Mouse (Mus musculus) lung, adult 10 weeks (tissue): ENCODE measurements around the gene Taf8. TPM values are rescaled to one million over a fixed set of nuclear protein-coding genes. Genes with fewer than 3 reads are reported as not detected.

Experiments
- polyA plus RNA-seq: library from polyadenylated mRNA; stranded (reverse); fragments of 350-450 nt; fragmentation: Illumina TruSeq; extraction: RNeasy Lipid Tissue Mini Kit (QIAGEN cat#74804); gene quantifications from one replicate; pipeline ENCODE4 v1.2.3, GENCODE M21; 2014; ENCODE audit warnings: low read depth, low replicate concordance; ENCODE audit not compliant: insufficient read depth

The Taf8 gene
- 14.3 TPM for polyA plus RNA-seq

GRCm38 (mm10) chr17:47501946-47502706 lies at the start of gene Taf8:
Taf8 (minus strand) TSS chr17:47502292.

GRCm38 (mm10) chr17:47504941-47505346 lies 2.9 kb upstream of the Taf8 start, which contains the start of gene Ccnd3:
Ccnd3 (plus strand) TSS chr17:47505051.

DNA sequence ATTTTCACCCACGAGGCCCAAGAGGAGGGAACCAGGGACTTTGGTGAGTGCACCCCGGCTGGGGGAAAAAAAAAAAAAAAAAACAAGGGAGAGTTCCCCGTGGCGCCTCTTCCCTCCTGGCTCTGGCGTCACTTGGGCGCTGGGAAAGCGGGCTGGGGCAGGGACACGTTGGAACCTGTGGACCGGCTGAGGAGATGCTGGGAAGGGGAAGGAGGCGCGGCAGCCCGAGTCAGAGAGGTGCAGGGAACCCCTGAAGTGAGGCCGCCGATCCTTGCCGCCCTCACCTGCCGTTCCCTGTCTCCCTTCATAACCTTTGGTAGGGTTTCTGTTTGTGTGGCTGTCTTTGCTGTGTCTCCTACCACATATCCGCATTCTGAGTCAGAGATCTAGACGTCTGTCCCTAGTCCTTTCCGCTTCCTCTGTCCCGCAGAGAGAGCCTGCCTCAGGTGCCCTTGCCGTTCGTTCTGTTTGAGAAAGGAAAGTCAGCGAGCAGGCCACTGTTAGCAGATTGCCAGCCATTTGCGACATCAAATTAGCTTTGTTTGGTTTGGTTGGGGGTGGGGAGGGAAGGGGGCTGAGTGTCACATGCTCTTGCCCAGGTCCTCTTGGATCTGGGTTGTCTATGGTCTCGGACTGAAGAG lies 65.1 kb downstream of the Taf8 start, which contains the start of gene 1700001C19Rik:
1700001C19Rik (minus strand) TSS at position 470 of the 641 bp plus-strand sequence.

DNA sequence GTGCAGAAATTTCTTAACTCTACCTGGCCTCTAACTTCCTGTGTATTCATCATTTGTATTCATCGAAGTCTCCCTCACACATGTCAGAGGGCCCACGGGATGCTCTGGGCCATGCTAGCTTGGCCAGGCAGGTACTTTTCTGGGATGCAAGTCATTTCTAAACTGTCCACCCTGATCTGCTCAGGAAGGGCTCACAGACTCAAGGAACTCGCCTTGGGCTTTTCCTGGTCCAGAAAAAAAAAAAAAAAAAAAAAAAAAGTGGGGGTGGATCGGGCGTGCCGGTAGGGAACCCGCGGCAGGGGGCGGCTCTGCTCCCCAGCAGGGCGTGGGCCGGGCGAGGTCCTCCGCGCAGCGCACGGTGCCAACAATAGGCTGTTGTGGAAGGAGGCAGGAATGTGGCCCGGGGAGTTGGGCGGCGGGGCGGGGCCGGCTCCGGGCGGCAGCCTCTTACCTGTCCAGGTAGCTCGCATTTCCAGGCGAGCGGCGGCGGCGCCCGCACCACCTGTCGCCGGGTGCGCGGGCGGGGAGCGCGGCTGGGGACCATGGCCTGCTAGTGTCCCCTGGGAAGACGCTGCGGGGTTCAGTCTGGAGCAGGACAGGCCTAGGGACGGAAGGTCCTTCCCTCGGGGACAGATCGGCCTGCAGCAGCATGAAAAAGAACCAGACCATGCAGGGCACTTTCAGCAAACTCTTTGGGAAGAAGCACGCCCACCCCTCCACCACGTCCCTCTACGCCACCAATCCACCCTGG lies 65.8 kb downstream of the Taf8 start, which contains the start of gene AI661453:
AI661453 (plus strand) TSS at position 460 of the 751 bp plus-strand sequence.

Other genes starting within 250 kb of the Taf8 start
- gene Mrps10, start 133.4 kb downstream of the Taf8 start, polyA plus RNA-seq: 32.4 TPM
- gene Guca1b, start 116.9 kb downstream of the Taf8 start, polyA plus RNA-seq: 0.41 TPM
- 1.5 TPM for gene Guca1a, start 101.7 kb downstream of the Taf8 start, polyA plus RNA-seq
- gene AI661453, start 65.7 kb downstream of the Taf8 start, polyA plus RNA-seq: 9.8 TPM
- 0.48 TPM for gene 1700001C19Rik, start 64.9 kb downstream of the Taf8 start, polyA plus RNA-seq
- gene Ccnd3, start 2.8 kb upstream of the Taf8 start, polyA plus RNA-seq: 106 TPM
- gene Bysl, start 109.2 kb upstream of the Taf8 start, polyA plus RNA-seq: 7.0 TPM
- 16.2 TPM for gene Med20, start 109.3 kb upstream of the Taf8 start, polyA plus RNA-seq
- gene Gm20517, start 109.3 kb upstream of the Taf8 start, polyA plus RNA-seq: 0.87 TPM
- gene Usp49, start 128.4 kb upstream of the Taf8 start, polyA plus RNA-seq: 1.2 TPM
- 201 TPM for gene Tomm6, start 186.1 kb upstream of the Taf8 start, polyA plus RNA-seq
- gene Frs3, start 186.7 kb upstream of the Taf8 start, polyA plus RNA-seq: 3.5 TPM
- 0.64 TPM for gene Gm21981, start 192.2 kb upstream of the Taf8 start, polyA plus RNA-seq
- gene Prickle4, start 192.4 kb upstream of the Taf8 start, polyA plus RNA-seq: 1.5 TPM
- gene Pgc, start 224.6 kb upstream of the Taf8 start, polyA plus RNA-seq: 0.56 TPM
- gene Tfeb, start 234.7 kb upstream of the Taf8 start, polyA plus RNA-seq: 21.7 TPM